Mouse (Mus musculus) heart, adult 9 months (tissue): ENCODE measurements around the gene Vim.
"Not testable (repeated sequence)": the region's sequence is repeated elsewhere in the genome, so short reads cannot be mapped to it uniquely, and the experiment has no call there.

ENCODE experiments used
- DNase-seq, 2 experiments: peaks; one replicate each; pipeline ENCODE4 v3.0.0; 2022; ENCODE audit warnings: low spot score in 2 of 2

Vim gene

DNA sequence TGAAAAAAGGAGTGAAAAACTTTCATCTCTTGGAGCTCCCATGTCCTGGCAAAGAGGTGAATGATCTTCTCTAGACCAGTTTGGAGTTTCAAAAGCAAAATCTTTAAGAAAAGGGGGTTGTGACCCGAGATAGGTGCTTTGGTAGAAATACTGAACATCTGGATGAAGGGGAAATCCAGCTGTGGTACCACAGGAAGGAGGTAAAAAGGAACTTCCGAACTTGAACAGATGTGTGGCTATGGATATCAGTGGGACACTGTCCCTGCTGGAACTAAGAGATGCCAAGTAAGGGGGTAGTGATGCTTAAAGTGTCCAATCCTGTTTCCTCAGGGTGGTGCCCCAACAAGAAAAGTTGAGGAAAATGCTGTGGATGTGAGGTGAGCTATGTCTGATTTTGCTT is 3.6 kb upstream of the Vim start:
- DNase-seq: no peak

DNA sequence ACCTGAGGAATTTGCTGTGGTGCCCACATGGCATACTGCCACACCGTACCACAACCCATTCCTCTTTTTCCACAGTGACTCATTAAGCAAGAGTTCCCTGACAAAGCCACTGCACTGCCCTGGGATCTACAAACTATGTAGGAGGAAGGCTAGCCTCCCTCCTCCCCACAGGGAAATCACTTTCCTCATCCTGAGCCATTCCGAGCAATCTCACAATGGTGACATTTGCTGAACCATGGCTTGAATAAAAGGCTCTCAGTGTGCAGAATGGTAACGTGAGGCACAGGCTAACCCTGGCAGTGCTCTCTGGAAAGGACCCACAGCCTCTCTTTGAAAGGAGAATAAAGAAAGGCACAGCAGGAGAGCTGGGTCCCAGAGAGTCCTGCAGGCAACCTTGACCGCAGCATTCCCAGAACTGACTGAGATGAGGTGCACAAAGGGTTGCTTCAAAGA is 1.6 kb upstream of the Vim start:
- peak in 1 of 2 experiments; percentile 17 for DNase-seq

DNA sequence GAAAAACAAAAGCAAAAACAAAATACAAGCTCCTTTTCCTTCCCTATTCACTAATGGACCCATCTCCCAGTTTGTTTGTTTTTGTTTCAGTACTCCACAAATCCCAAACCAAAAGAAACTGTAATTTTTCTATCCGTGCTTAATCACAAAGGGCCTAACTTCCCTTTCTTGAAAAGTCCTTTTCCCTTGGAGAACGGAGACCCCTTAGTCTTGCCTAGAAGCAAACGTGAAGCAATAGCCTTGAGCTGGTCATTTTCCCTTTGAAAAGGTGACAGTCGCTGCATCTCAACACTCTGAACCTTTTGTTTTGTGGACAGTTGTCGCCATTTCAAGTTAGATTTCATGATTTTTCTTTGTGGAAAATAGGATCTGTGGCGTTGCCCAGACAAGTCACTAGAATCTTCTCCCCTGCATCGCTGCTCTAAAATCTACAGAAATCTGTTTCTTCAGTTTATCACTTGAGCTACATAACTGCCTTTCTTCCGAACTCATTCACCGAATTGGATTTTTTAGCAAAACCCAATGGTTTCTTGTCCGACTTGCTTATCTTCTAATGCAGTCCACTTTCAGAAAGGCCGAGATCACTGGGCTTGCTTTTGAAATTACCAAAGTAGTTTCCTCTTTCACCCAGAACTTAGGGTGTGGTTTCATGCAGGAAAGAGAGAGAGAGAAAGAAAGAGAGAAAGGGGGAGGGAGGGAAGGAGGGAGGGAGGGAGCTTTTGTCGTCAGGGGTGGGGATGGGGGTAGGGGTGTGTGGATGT is 900 bp upstream of the Vim start:
- no peak for DNase-seq

DNA sequence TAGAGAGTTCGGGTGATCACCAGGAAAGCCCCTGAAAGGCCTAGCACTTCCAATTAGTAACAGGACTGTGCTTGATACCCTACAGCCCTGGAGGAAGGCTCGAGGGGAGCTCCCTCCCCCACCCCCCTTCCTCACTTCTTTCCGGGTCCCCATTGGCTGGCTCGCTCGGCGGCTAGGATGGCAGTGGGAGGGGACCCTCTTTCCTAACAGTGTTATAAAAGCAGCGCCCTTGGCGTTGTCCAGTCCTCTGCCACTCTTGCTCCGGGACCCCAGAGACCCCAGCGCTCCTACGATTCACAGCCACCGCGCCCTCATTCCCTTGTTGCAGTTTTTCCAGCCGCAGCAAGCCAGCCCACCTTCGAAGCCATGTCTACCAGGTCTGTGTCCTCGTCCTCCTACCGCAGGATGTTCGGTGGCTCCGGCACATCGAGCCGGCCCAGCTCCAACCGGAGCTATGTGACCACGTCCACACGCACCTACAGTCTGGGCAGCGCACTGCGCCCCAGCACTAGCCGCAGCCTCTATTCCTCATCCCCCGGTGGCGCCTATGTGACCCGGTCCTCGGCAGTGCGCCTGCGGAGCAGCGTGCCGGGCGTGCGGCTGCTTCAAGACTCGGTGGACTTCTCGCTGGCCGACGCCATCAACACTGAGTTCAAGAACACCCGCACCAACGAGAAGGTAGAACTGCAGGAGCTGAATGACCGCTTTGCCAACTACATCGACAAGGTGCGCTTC is 506 bp downstream of the Vim start:
- DNase-seq: peak; percentile 89 to 93

GRCm38 (mm10) chr2:13574801-13575150 is 1.0 kb downstream of the Vim start:
- peak; percentile 54 to 62 for DNase-seq

- peak; percentile 70 to 85 for DNase-seq
Observed at GRCm38 (mm10) chr2:13575287-13575801, 1.6 kb downstream of the Vim start.

DNA sequence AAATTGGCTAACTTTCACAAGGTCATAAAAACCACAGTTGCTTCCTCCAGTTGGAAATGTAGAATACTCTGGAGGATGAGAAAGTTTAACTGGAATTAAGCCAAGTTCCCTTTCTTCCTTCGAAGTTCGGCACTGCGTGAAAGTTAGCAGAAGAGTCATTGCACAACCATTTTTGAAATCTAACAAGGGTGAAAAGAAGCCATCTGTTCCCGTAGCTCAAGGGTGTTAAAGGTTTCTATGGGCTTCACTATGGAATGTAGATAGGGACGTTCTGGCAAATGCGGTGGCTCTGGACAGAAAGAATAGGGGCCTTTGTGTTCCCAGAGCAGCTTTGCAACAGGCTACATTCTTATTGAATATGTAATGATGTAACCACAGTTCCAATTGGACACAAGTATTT is 2.2 kb downstream of the Vim start:
- DNase-seq: peak in 1 of 2 experiments; percentile 30

- DNase-seq: no peak
Observed at GRCm38 (mm10) chr2:13577399-13577798, 3.7 kb downstream of the Vim start.

DNA sequence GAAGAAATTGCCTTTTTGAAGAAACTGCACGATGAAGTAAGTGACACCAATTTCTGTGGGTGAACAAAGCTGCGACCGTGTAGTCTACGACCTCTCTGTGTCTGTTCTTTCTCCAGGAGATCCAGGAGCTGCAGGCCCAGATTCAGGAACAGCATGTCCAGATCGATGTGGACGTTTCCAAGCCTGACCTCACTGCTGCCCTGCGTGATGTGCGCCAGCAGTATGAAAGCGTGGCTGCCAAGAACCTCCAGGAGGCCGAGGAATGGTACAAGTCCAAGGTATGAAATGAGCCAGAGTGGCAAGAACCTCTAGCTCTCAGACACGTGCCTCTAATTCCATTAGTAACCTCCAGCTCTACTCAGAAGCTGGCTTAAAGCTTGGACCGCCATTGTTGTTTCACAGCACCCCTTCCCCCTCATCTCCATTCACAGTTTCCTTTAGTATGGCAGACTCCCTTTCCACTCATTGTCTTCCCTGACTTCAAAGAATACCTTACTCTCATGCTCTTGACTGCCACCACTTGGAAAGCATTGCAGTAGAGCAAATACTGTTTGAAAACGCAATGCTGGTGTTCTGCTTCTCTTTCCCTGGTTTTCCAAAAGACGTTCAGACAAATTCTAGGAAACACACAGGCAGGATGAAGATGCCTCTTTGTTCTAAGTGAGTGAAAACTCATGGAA is 4.9 kb downstream of the Vim start:
- peak; percentile 26 to 30 for DNase-seq

DNA sequence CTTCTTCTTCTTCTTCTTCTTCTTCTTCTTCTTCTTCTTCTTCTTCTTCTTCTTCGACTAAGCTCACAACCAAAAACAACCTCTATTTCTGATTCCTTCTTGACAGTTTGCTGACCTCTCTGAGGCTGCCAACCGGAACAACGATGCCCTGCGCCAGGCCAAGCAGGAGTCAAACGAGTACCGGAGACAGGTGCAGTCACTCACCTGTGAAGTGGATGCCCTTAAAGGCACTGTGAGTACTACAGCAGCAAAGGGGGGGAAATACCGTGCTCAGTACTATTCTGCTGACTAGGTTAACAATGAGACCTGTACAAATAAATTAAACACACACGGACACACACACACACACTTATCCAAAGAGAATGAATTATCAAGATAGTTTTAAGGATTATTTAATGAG is 5.6 kb downstream of the Vim start:
- no peak for DNase-seq

GRCm38 (mm10) chr2:13579991-13580390 is 6.3 kb downstream of the Vim start:
- DNase-seq: no peak

DNA sequence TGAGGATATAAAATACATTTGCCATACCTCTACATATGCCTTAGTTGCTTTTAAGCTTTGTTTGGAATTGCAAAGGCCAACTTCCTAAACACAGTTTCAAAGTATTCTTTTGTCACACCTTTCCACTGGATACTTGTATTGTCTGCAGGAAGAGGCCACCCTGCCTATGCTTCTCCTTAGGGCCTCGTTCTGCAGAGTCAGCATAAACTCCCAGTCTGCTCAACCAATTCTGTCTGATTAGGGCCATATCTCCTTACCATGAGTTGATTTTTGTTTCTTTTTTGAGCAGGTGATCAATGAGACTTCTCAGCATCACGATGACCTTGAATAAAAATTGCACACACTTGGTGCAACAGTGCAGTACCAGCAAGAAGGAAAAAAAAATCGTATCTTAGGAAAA is 8.5 kb downstream of the Vim start:
- no peak for DNase-seq

GRCm38 (mm10) chr2:13583746-13584145 is 10.0 kb downstream of the Vim start:
- not testable (repeated sequence) for DNase-seq

DNA sequence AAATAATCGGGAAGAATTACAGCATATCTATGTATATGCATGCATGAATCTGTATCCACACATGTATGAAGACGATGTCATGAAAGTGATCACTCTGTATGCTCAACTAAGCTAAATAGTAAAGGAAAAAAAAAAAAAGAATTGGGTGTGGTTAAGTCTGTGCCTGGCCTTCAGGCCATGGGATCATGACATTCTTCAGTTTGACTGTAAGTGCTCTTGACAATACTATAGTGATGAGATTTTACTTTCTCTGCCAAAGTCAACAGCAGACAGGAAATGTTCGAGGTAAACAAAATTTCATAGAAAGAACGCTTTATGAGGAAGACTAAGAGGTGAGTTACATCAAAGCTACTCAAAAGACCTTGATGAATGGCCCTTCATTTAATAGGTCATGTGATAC is 19.6 kb downstream of the Vim start:
- DNase-seq: no peak

DNA sequence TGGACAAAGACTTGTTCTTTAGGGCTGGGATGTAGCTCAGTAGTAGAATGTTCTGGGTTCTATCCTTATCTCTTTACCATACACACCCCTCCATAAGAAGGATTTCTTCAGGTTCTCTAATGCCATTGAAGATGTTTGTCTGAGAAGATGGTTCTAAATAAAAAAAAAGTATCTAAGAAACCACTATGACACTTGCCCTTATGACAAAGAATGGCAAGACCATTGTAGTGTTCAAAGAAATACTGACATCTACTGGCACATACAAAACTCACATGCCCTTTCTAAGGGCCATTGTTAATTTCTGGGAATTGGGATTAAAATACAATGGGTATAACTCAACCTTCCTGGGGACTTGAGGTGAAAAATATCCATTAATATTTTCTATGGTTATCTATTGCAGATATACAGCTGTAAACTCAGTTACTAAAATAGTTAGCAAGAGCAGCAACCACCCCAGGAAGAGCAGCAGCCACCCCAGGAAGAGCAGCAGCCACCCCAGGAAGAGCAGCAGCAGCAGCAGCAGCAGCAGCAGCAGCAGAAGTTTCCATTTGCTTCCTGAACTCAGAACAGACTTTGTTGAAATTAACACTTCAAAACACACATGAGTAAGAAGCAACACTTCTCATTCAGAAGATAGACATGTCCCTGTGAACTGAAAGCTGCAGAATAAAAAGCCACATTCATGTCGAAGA is 23.4 kb downstream of the Vim start:
- DNase-seq: peak in 1 of 2 experiments; percentile 29

GRCm38 (mm10) chr2:13598166-13598565 is 24.4 kb downstream of the Vim start:
- no peak for DNase-seq

- no peak for DNase-seq
Observed at GRCm38 (mm10) chr2:13603093-13603492, 29.4 kb downstream of the Vim start.

- not testable (repeated sequence) for DNase-seq
Observed at GRCm38 (mm10) chr2:13603636-13604035, 29.9 kb downstream of the Vim start.

- DNase-seq: no peak
Observed at GRCm38 (mm10) chr2:13630136-13630832, 56.6 kb downstream of the Vim start.
